Mouse (Mus musculus) bone marrow, adult 2 months (tissue): Measurements from ENCODE around the gene Gadd45gip1. TPM values are rescaled to one million over a fixed set of nuclear protein-coding genes. Genes with fewer than 3 reads are reported as not detected.

Experiments
- H3K27ac ChIP-seq: fragments of 200-500 bp; 2 replicates; pipeline ENCODE4 v1.5.1; 2012; ENCODE audit warnings: low read depth, mild to moderate bottlenecking, control low read depth, inconsistent platforms, low read length; ENCODE audit not compliant: control insufficient read depth, poor library complexity, insufficient read depth
- H3K4me1 ChIP-seq: fragments of 200-500 bp; 2 replicates; pipeline ENCODE4 v1.6.1; 2011; ENCODE audit warnings: low read length; ENCODE audit not compliant: control insufficient read depth, insufficient read depth
- H3K4me3 ChIP-seq: fragments of 200-500 bp; replicated peaks from 2 replicates; pipeline ENCODE3; 2011; ENCODE audit warnings: mild to moderate bottlenecking, low read depth, low read length, control low read depth; ENCODE audit not compliant: control insufficient read depth
- CTCF ChIP-seq: fragments of 200-500 bp; IDR thresholded peaks from 2 replicates; pipeline ENCODE4 v1.5.1; 2011; ENCODE audit warnings: low read length, control low read depth; ENCODE audit not compliant: control insufficient read depth, insufficient read depth
- POLR2A ChIP-seq: fragments of 200-500 bp; IDR thresholded peaks from 2 replicates; pipeline ENCODE4 v1.6.1; 2011; ENCODE audit warnings: low read depth, mild to moderate bottlenecking, control low read depth, low read length, borderline replicate concordance; ENCODE audit not compliant: control insufficient read depth
- WGBS: fragments of 180-500 bp; shearing (Covaris S2); methylation state at CpG from one replicate; pipeline ENCODE4 v1.1.7; 2018; 5-methylcytosine and 5-hydroxymethylcytosine counted together
- polyA plus RNA-seq: library from polyadenylated mRNA; stranded (reverse); fragments of >200 nt; gene quantifications from 2 replicates; pipeline ENCODE4 v1.2.4, GENCODE M21; 2011; ENCODE audit warnings: low replicate concordance; ENCODE audit not compliant: missing spikeins, insufficient read depth, insufficient read length

The Gadd45gip1 gene
- polyA plus RNA-seq, 1 experiment: 20.5 TPM

DNA sequence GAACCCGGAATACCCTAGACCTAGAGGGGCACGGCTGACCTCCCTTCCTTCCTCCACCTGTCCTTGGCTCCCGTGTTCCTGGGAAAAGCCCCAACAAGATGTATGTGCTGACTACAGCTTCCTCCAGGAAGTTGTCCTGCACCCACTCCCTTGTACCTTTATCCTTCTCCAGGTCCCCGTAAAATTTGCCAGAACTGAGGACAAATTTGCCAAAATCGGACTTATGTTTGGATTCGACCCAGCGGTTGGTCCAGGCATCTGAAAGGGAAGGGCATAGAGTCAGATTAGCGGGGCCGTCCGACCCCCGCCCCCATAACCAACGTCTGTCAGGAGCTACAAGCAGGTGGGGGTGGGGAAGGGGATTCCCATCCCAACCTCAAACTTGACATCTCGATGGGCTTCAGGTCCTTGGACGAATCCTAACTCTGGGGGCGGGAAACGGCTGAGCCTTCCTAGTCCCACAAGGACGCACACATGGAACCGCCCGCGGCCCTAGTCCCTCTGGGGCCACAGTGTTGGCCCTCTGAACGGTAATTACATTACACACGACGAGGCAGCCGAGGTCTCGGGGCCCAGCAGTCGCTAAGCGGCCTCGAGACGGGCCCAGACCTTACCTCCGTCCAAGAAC, 14.9 kb downstream of the Gadd45gip1 start:
- Histone ChIP-seq H3K27ac (peak overlapping the region; percentile 90), H3K4me1 (peaks cover 4% of the 10 kb centered on the region; the same call in 1 of the 2 replicates), H3K4me3 (peak overlapping the region; percentile 89)
- WGBS: under 1% methylated on average over 30 of the region's 30 CpGs
- TF ChIP-seq POLR2A (no peak), CTCF (no peak)

DNA sequence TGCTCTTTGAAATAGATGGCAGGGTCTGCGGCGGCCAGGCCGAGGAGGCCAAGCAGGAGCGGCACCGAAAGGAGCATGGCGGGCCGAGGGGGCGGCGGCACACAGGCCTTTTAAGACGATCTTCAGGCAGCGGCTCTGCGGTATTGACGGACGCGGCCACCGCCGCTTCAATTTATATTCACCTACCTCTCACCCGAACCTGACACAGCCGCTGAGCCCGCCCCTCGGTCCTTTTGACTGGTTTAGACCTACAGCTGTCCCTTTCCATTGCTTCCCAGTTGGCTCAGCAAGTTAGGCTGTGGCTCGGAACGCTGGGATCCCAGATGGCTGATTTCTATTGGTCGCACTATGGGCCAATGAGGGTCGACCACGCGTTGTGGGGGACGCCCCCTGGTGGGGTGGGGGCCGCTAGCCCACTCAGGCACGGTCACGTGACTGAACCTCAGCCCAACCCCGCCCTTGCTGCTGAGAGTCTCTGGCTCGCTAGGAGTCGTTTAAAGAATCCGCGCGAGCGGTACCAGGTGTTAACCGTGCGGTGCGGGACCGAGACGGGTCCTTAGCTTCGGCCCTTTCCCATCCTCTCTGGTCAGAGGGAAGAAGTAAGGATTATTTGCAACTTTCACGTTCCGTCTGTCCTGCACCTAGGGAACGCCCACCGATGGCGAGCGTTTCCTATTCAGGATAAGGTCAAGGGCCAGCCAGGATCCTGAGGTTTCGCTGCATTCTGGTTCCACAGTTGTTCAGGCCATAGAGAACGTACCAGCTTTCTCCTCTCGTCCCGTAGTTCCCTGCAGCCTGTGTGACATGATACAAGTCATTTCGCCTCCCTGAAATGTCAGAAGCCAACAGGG, 15.6 kb downstream of the Gadd45gip1 start, which contains the start of gene Calr:
TSS of gene Calr (minus strand) at position 213 of the 851 bp plus-strand sequence.
- Histone ChIP-seq H3K27ac (peak within 1 kb of the TSS; percentile 94), H3K4me3 (peak within 1 kb of the TSS; percentile 94), H3K4me1 (peaks cover 4% of the 10 kb centered on the region; the same call in 1 of the 2 replicates)
- peak; percentile 99 for TF ChIP-seq POLR2A
- TF ChIP-seq CTCF: no peak
- under 1% methylated on average over 55 of the region's 55 CpGs for WGBS

DNA sequence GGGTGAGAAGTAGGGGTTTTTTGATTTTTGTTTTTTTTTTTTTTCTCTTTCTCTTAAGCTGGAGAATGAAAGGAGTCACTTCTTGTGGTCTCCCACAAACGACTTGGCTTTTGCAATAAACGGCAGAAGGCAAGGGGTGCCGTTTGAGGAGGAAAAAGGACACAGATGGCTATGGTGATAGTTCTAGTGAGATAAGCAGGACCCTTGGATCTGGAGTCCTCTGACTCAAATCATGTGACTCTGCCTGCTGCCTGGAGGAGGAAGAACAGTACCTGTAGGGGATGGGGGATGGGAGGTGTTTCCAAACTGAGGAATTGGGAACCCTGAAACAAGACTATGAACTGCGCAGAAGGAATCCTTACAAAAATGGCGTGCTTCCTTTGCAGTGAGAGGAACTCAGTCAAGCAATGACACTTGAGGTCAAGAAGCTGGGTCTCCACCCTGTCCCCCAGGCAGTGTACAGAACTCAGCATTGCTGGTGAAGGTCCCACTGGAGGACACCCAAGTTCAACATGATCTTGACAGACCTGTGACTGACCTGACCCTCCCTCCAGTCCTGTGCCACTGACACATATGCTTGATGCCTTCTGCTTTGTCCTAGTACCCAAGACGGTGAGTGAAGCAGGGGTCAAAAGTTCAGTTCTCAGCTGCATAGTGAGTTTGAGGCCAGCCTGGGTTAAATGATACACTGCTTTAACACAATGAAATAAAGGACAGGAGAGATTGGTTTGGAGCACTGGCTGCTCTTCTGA, 16.5 kb downstream of the Gadd45gip1 start:
- WGBS: 3% methylated on average over 6 of the region's 6 CpGs
- peaks cover 4% of the 10 kb centered on the region; the same call in 1 of the 2 replicates for H3K4me1 ChIP-seq
- peak overlapping the region; percentile 94 for H3K27ac ChIP-seq
- TF ChIP-seq CTCF (no peak), POLR2A (no peak)
- peak overlapping the region; percentile 2 for H3K4me3 ChIP-seq

DNA sequence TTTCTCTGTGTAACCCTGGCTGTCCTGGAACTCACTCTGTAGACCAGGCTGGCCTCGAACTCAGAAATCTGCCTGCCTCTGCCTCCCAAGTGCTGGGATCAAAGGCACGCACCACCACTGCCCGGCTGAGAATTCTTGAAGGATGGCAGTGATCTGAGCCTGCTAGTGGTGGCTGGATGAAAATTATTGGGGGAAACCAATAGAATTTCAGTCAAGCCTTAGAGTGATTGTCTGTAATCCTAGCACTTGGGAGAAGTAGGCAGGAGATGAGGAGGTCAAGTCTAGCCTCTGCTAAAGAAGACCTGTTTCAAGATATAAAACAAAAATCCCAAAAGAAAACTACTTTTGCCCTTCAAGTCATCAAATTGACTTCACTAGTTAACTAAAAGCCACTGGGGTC, 25.1 kb downstream of the Gadd45gip1 start:
- Histone ChIP-seq H3K4me3 (no peak overlapping the region), H3K4me1 (peaks cover 1% of the 10 kb centered on the region; the same call in 1 of the 2 replicates), H3K27ac (0 out of 2 replicates have a peak overlapping the region, but pooled peaks have one; percentile 75)
- TF ChIP-seq POLR2A (no peak), CTCF (no peak)
- 95% methylated on average over 3 of the region's 3 CpGs for WGBS

DNA sequence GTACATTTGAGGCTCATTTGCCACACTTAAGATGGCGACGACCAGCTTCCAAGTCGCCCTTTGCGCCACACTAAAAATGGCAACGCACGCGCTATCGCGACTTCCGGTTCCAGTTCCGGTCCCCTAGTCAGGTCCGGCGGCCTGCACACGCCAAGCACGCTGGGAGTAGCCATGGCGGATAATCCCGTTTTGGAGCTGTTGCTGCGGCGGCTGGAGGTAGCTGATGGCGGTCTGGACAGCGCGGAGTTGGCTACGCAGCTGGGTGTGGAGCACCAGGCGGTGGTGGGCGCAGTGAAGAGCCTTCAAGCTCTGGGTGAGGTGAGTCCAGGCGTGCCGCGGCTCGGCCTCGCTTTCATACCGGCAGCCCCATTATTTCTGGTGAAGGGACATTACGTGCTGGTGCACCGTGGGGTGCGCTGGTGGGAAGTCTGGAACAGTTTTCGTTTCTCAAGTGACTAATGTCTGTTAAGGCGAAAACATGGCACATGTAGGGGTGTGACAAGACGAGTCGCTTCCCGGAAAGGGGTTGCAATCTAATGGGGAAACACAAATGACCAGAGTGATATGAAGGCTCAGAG, 25.6 kb downstream of the Gadd45gip1 start, which contains the start of gene Farsa:
TSS of gene Farsa (plus strand) at position 126 of the 578 bp plus-strand sequence.
- Histone ChIP-seq H3K4me1 (peaks cover 1% of the 10 kb centered on the region; the same call in 1 of the 2 replicates), H3K4me3 (peak within 1 kb of the TSS; percentile 96), H3K27ac (peak within 1 kb of the TSS; percentile 75)
- TF ChIP-seq CTCF (0 out of 2 replicates have a peak, but pooled peaks have one; percentile 14), POLR2A (peak; percentile 97; the same call in 1 of the 2 replicates)
- WGBS: under 1% methylated on average over 39 of the region's 39 CpGs

DNA sequence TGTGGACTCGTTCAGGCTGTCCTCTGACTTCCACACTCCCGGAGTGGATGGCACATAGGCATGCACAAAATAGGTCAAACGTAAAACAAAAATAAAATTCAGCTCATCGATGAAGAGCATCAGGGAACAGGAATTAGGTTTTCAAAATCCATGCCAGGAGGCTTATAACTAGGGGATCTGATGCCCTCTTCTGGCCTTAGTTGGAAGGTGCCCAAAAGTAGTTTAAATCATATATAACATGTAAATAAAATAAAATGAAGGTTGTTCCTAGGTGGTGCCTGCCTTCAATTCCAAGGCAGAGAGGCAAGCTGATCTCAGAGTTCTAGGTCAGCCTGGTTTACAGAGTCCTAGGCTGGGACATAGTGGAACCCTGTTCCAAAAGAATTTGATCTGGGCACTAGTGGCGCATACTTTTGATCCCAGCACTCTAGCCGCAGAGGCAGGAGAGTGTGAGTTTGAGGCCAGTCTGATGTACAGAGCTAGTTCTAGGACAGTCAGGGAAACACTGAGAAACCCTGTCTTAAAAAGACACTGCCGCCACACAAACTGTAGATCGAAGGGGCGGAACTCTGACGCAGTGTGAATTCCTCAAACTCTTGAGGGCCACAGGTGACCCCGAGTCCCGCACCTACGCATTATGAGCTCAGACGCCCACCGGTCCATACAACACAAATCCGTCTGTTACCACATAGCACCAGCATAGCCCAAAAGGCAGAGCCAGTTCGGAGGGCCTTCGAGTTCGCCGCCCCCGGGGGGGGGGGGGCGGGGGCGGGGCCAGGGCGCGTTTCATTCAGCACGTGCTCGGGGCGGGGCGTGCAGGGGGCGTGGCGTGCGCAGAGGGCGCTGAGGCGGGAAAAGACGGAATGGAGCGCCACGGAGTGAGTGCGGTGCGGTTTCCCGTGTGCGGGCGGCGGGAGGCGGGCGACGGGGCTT, 40.3 kb downstream of the Gadd45gip1 start, which contains the start of gene Syce2:
TSS of gene Syce2 (plus strand) at position 736 of the 933 bp plus-strand sequence.
- no peaks in the 10 kb centered on the region; the same call in 1 of the 2 replicates for H3K4me1 ChIP-seq
- H3K4me3 ChIP-seq: peak within 1 kb of the TSS; percentile 85
- H3K27ac ChIP-seq: peak within 1 kb of the TSS; percentile 63; the same call in 1 of the 2 replicates
- WGBS: 2% methylated on average over 46 of the region's 46 CpGs
- no peak for TF ChIP-seq CTCF
- TF ChIP-seq POLR2A: no peak

DNA sequence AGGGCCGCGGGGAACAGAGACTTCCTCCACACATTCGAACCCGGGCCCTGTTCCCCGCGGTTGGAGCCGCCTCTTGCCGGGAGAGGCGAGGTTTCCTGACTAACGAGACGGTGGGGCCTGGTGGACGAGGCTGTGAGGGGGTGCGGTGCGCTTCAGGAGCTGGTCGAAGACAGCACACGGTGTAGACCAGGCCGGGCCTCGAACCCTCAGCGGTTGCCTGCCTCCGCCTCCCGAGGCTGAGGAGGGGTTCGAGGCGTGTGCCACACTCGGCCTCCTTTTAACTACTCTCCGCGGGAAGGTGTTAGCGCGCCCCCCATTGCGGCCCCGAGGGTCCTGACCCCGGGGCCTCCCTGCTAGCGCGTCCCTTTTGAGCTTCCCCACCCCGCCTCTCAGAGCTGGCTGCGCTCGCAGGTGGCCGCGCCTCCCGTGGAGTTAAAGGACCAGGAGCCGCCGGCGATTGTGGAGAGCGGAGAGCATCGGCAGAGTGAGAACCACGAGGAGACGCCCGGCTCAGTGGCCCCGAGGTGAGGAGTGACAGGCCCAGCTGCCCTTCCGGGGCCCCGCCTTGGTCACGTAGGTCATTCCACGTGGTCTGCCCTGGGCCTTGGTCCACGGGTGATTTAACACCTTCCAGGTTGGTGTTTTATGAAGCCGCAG, 41.1 kb downstream of the Gadd45gip1 start:
- peak overlapping the region; percentile 85 for H3K4me3 ChIP-seq
- H3K4me1 ChIP-seq: no peaks in the 10 kb centered on the region; the same call in 1 of the 2 replicates
- whole genome bisulfite sequencing: 2% methylated on average over 54 of the region's 54 CpGs
- peak overlapping the region; percentile 63; the same call in 1 of the 2 replicates for H3K27ac ChIP-seq
- TF ChIP-seq CTCF: no peak
- TF ChIP-seq POLR2A: 0 out of 2 replicates have a peak, but pooled peaks have one; percentile 27
